Mouse (Mus musculus): Measurements from ENCODE around the gene Tbc1d12. TPM values are rescaled to one million over a fixed set of nuclear protein-coding genes. Genes with fewer than 3 reads are reported as not detected.

Tbc1d12 gene
- total and polyA plus RNA-seq, 3 experiments, result 1.7 to 3.2 (median 1.9) TPM

DNA sequence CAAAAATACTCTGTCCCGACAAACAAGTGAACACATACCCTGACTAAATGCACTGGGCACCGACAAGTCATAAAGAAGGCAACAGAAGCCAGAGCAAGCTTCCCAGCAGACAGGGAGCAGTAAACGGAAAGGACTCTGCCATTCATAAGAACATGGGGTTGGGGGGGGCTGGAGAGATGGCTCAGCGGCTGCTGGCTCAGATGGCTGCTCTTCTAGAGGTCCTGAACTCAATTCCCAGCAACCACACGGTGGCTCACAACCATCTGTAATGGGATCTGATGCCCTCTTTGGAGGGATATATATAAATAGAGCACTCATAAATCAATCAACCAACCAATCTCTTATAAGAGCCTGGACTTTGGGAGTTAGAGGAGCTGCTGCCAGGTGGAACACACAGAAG, 39.8 kb upstream of the Tbc1d12 start:
- no peak overlapping the region for H3K4me2 ChIP-seq (ENCODE audit: insufficient read depth, low read depth, poor library complexity, severe bottlenecking)
- no peak for DNase-seq (ENCODE audit: extremely low read depth)
- H3K4me3 ChIP-seq (replicated peaks in 1 of 3; ENCODE audit: low read depth in 2 of 3, low read length in 2 of 3, poor library complexity in 1 of 3), result no peak overlapping the region
- in situ Hi-C loops (cut with MboI; ENCODE audit: low pct_ligation_motif_present, low pct_unique_long_range_greater_than_20kb, low sequenced_read_pairs), result loop anchor here (25.0 kb wide), 1 partner anchor 384 kb away; no protein-coding TSS in a partner anchor
- H3K9ac ChIP-seq (ENCODE audit: insufficient read depth, low read depth), result no peak overlapping the region
- H3K79me2 ChIP-seq (replicated peaks; ENCODE audit: control insufficient read depth, extremely low read depth, insufficient read depth, poor library complexity, severe bottlenecking), result no peaks in the 10 kb centered on the region; the same call in 1 of the 2 replicates
- H3K9me3 ChIP-seq (replicated peaks; ENCODE audit: low read length), result no peaks in the 10 kb centered on the region
- no peaks in the 10 kb centered on the region for H3K4me1 ChIP-seq (ENCODE audit: control insufficient read depth in 1 of 2, insufficient read depth in 2 of 2)
- no peak for TF ChIP-seq RCOR1 (conservative IDR thresholded peaks at IDR 0.05; ENCODE audit: low read depth, low read length)
- TF ChIP-seq E2F4 (IDR thresholded peaks at IDR 0.05; ENCODE audit: insufficient replicate concordance, low read depth, low read length), result no peak
- TF ChIP-seq PAX5 (IDR thresholded peaks at IDR 0.05; ENCODE audit: low read length), result no peak
- TF ChIP-seq JUND (conservative IDR thresholded peaks at IDR 0.05; ENCODE audit: low read depth, low read length), result no peak
- no peak for TF ChIP-seq CHD2 (IDR thresholded peaks at IDR 0.05; ENCODE audit: low read length)
- no peak for TF ChIP-seq EP300 (IDR thresholded peaks at IDR 0.05; ENCODE audit: low read length)
- dilution Hi-C loops (cut with MboI; ENCODE audit: extremely low pct_ligation_motif_present, extremely low pct_unique_long_range_greater_than_20kb, low sequenced_read_pairs), result no loop called here
- peaks cover 71 to 93% of the 10 kb centered on the region in 2 experiments for H3K36me3 ChIP-seq (replicated peaks in 1 of 2; ENCODE audit: control insufficient read depth in 1 of 2, insufficient read depth in 1 of 2, low read length in 1 of 2)
- no peaks in the 10 kb centered on the region for H3K27me3 ChIP-seq (replicated peaks)
- H3K27ac ChIP-seq (ENCODE audit: insufficient read depth, low read depth), result no peak overlapping the region

- no peaks in the 10 kb centered on the region for H3K4me1 ChIP-seq (ENCODE audit: control insufficient read depth in 1 of 2, insufficient read depth in 2 of 2)
- no peaks in the 10 kb centered on the region for H3K27me3 ChIP-seq (replicated peaks)
- no peak for DNase-seq (ENCODE audit: extremely low read depth)
- dilution Hi-C loops (cut with MboI; ENCODE audit: extremely low pct_ligation_motif_present, extremely low pct_unique_long_range_greater_than_20kb, low sequenced_read_pairs) (no loop called here), in situ Hi-C loops (cut with MboI; ENCODE audit: low pct_ligation_motif_present, low pct_unique_long_range_greater_than_20kb, low sequenced_read_pairs) (loop anchor here (25.0 kb wide), 1 partner anchor 386 kb away; no protein-coding TSS in a partner anchor)
- no peaks in the 10 kb centered on the region; the same call in 1 of the 2 replicates for H3K79me2 ChIP-seq (replicated peaks; ENCODE audit: control insufficient read depth, extremely low read depth, insufficient read depth, poor library complexity, severe bottlenecking)
- H3K9ac ChIP-seq (ENCODE audit: insufficient read depth, low read depth), result no peak overlapping the region
- H3K4me2 ChIP-seq (ENCODE audit: insufficient read depth, low read depth, poor library complexity, severe bottlenecking), result no peak overlapping the region
- no peaks in the 10 kb centered on the region for H3K9me3 ChIP-seq (replicated peaks; ENCODE audit: low read length)
- TF ChIP-seq JUN (IDR thresholded peaks at IDR 0.05; ENCODE audit: insufficient read depth, low read depth, low read length) (no peak), CHD2 (IDR thresholded peaks at IDR 0.05; ENCODE audit: low read length) (no peak), GABPA (IDR thresholded peaks at IDR 0.05; ENCODE audit: insufficient replicate concordance, low read depth, low read length) (no peak), KAT2A (IDR thresholded peaks at IDR 0.05; ENCODE audit: insufficient replicate concordance, low read length) (no peak), ZKSCAN1 (IDR thresholded peaks at IDR 0.05; ENCODE audit: borderline replicate concordance, low read depth, low read length) (no peak), PAX5 (IDR thresholded peaks at IDR 0.05; ENCODE audit: low read length) (no peak), SIN3A (IDR thresholded peaks at IDR 0.05; ENCODE audit: low read length) (no peak), NRF1 (IDR thresholded peaks at IDR 0.05; ENCODE audit: low read depth, low read length) (no peak), ZC3H11A (IDR thresholded peaks at IDR 0.05; ENCODE audit: low read depth, low read length) (no peak), EP300 (IDR thresholded peaks at IDR 0.05; ENCODE audit: low read length) (no peak)
- H3K27ac ChIP-seq (ENCODE audit: insufficient read depth, low read depth), result no peak overlapping the region
- peaks cover 72 to 94% of the 10 kb centered on the region in 2 experiments for H3K36me3 ChIP-seq (replicated peaks in 1 of 2; ENCODE audit: control insufficient read depth in 1 of 2, insufficient read depth in 1 of 2, low read length in 1 of 2)
- no peak overlapping the region for H3K4me3 ChIP-seq (replicated peaks in 1 of 3; ENCODE audit: low read depth in 2 of 3, low read length in 2 of 3, poor library complexity in 1 of 3)
Observed at GRCm38 (mm10) chr19:38798291-38798690, 38.1 kb upstream of the Tbc1d12 start.
